Mouse (Mus musculus) spleen, adult 18-20 months (tissue): ENCODE results near the gene Prg3.

Experiments used
- DNase-seq, 2 experiments: peaks; one replicate each; pipeline ENCODE4 v3.0.0; 2022; ENCODE audit warnings: mixed read lengths in 2 of 2

Gene Prg3

GRCm38 (mm10) chr2:84987930-84988329, at the start of gene Prg3:
Gene Prg3 (plus strand): TSS chr2:84988215.
- DNase-seq, result no peak

GRCm38 (mm10) chr2:84938249-84938946, 49.6 kb upstream of the Prg3 start:
- no peak for DNase-seq

GRCm38 (mm10) chr2:84939306-84939705, 48.7 kb upstream of the Prg3 start:
- DNase-seq, result no peak

GRCm38 (mm10) chr2:84939711-84940110, 48.3 kb upstream of the Prg3 start:
- no peak for DNase-seq

GRCm38 (mm10) chr2:84941332-84941731, 46.7 kb upstream of the Prg3 start:
- DNase-seq, result no peak

GRCm38 (mm10) chr2:84941795-84942194, 46.2 kb upstream of the Prg3 start:
- DNase-seq, result no peak

GRCm38 (mm10) chr2:84947154-84947771, 40.8 kb upstream of the Prg3 start:
- no peak for DNase-seq

- no peak for DNase-seq
Observed at GRCm38 (mm10) chr2:84948252-84948651, 39.8 kb upstream of the Prg3 start.

- no peak for DNase-seq
Observed at GRCm38 (mm10) chr2:84948721-84949120, 39.3 kb upstream of the Prg3 start.

GRCm38 (mm10) chr2:84951027-84951426, 37.0 kb upstream of the Prg3 start:
- DNase-seq, result no peak

GRCm38 (mm10) chr2:84952251-84952650, 35.8 kb upstream of the Prg3 start:
- no peak for DNase-seq

- DNase-seq, result no peak
Observed at GRCm38 (mm10) chr2:84952693-84953092, 35.3 kb upstream of the Prg3 start.

GRCm38 (mm10) chr2:84955435-84955834, 32.6 kb upstream of the Prg3 start:
- no peak for DNase-seq

GRCm38 (mm10) chr2:84956274-84956673, 31.7 kb upstream of the Prg3 start:
- DNase-seq, result peak; percentile 67 to 80

- no peak for DNase-seq
Observed at GRCm38 (mm10) chr2:84958588-84959264, 29.3 kb upstream of the Prg3 start.

GRCm38 (mm10) chr2:84961300-84961699, 26.7 kb upstream of the Prg3 start:
- no peak for DNase-seq

- no peak for DNase-seq
Observed at GRCm38 (mm10) chr2:84961901-84962300, 26.1 kb upstream of the Prg3 start.

GRCm38 (mm10) chr2:84962906-84963507, 25.0 kb upstream of the Prg3 start:
- no peak for DNase-seq

- DNase-seq, result no peak
Observed at GRCm38 (mm10) chr2:84964111-84964801, 23.8 kb upstream of the Prg3 start.

- DNase-seq, result no peak
Observed at GRCm38 (mm10) chr2:84967318-84967991, 20.6 kb upstream of the Prg3 start.

GRCm38 (mm10) chr2:84975580-84975979, 12.4 kb upstream of the Prg3 start:
- no peak for DNase-seq

GRCm38 (mm10) chr2:84980188-84980587, 7.8 kb upstream of the Prg3 start, which contains the start of gene Prg2:
Gene Prg2 (plus strand): TSS chr2:84980461.
- DNase-seq, result no peak
